In genomic region chr3:97932131-97932530, GRCm38 (mm10) we compare ENCODE assay signal across 7 mouse cellular contexts. TPM values are rescaled to one million over a fixed set of nuclear protein-coding genes. Genes with fewer than 3 reads are reported as not detected.
DNase-seq lines count a peak whose midpoint lies in the region; ATAC-seq and TF ChIP-seq lines count a peak whose summit lies in the region.

No protein-coding gene starts in this region.

- 0 out of 2 replicates have a peak, but pooled peaks cover 7% of the 10 kb centered on the region for H3K27me3 ChIP-seq in heart, postnatal 0 days (ENCODE audit: control insufficient read depth, insufficient read depth, low read length)
- no peaks in the 10 kb centered on the region for H3K27me3 ChIP-seq in lung, embryonic 14.5 days (ENCODE audit: insufficient read depth, low read length)

- peak overlapping the region; percentile 40 for H3K4me2 ChIP-seq in heart, postnatal 0 days (ENCODE audit: low read depth, low read length)
- H3K4me2 ChIP-seq in lung, embryonic 14.5 days, result peak overlapping the region; percentile 43

- peak; percentile 92 for DNase-seq in 416B (ENCODE audit: low read depth)
- DNase-seq in CD4-positive helper T cell, adult 2 months (ENCODE audit: low read depth, low spot score), result peak; percentile 76
- DNase-seq in heart, postnatal 0 days (ENCODE audit: low spot score), result no peak
- DNase-seq in lung, embryonic 14.5 days, result no peak
- peak; percentile 45 for DNase-seq in skeletal muscle tissue, adult 2 months (ENCODE audit: low read depth, low spot score)
- DNase-seq in cerebellum, adult 11-12 months, result no peak
- no peak for DNase-seq in layer of hippocampus, postnatal 10 days (ENCODE audit: low spot score in 2 of 2)

- no peaks in the 10 kb centered on the region for H3K9me3 ChIP-seq in heart, postnatal 0 days (replicated peaks; ENCODE audit: control insufficient read depth, low read length)
- no peaks in the 10 kb centered on the region for H3K9me3 ChIP-seq in lung, embryonic 14.5 days (ENCODE audit: low read depth, low read length)

- H3K27ac ChIP-seq in heart, postnatal 0 days (ENCODE audit: low read depth), result no peak overlapping the region
- no peak overlapping the region for H3K27ac ChIP-seq in lung, embryonic 14.5 days (ENCODE audit: low read depth)

- peak overlapping the region; percentile 23; the same call in 1 of the 2 replicates for H3K4me3 ChIP-seq in heart, postnatal 0 days (ENCODE audit: low read depth, low read length)
- H3K4me3 ChIP-seq in lung, embryonic 14.5 days (ENCODE audit: low read depth, low read length), result no peak overlapping the region

- TF ChIP-seq EP300 in heart, postnatal 0 days (IDR thresholded peaks at IDR 0.05; ENCODE audit: low read depth), result no peak

- WGBS in heart, postnatal 0 days, result 15% methylated on average over 10 of the region's 10 CpGs
- WGBS in lung, embryonic 14.5 days, result 13% methylated on average over 10 of the region's 10 CpGs

- H3K4me1 ChIP-seq in heart, postnatal 0 days (ENCODE audit: control insufficient read depth, insufficient read depth), result peaks cover 6% of the 10 kb centered on the region; the same call in 1 of the 2 replicates
- peaks cover 27% of the 10 kb centered on the region for H3K4me1 ChIP-seq in lung, embryonic 14.5 days (ENCODE audit: insufficient read depth)

- no peak for TF ChIP-seq CTCF in heart, postnatal 0 days (IDR thresholded peaks at IDR 0.05; ENCODE audit: low read depth)
- no peak for TF ChIP-seq CTCF in lung, embryonic 14.5 days (IDR thresholded peaks at IDR 0.05; ENCODE audit: low read depth)

- H3K36me3 ChIP-seq in heart, postnatal 0 days (replicated peaks; ENCODE audit: control insufficient read depth, insufficient read depth, low read length), result no peaks in the 10 kb centered on the region
- no peaks in the 10 kb centered on the region for H3K36me3 ChIP-seq in lung, embryonic 14.5 days (ENCODE audit: insufficient read depth)

- H3K9ac ChIP-seq in heart, postnatal 0 days (replicated peaks; ENCODE audit: low read depth, low read length), result no peak overlapping the region
- H3K9ac ChIP-seq in lung, embryonic 14.5 days, result peak overlapping the region; percentile 26; the same call in 1 of the 2 replicates

- ATAC-seq in heart, postnatal 0 days (ENCODE audit: insufficient read depth, low read depth), result no peak
- no peak for ATAC-seq in lung, embryonic 14.5 days (ENCODE audit: insufficient read depth)

RNA-seq across cellular contexts. Expression of gene Sec22b, which starts 31.1 kb away (rescaled TPM):
- total RNA-seq in heart, postnatal 0 days (2014; rRNA removed; ENCODE audit: low replicate concordance), result 22.4 and 56.9 TPM in 2 replicates
- 69.9 and 73.7 TPM in 2 replicates for polyA plus RNA-seq in heart, postnatal 0 days (2015; fragmentation: Nextera tagmentation; extraction: Ambion mirVana)
- 158 and 160 TPM in 2 replicates for polyA plus RNA-seq in lung, embryonic 14.5 days (2014; fragmentation: Nextera tagmentation; extraction: Ambion mirVana)
- 10 to 100 TPM; 60.9 to 66.3 TPM for total RNA-seq in layer of hippocampus, postnatal 10 days (2021)

RNA-seq across cellular contexts. Expression of gene Pde4dip, which starts 43.6 kb away (rescaled TPM):
- 415 and 498 TPM in 2 replicates for total RNA-seq in heart, postnatal 0 days (2014; rRNA removed; ENCODE audit: low replicate concordance)
- polyA plus RNA-seq in heart, postnatal 0 days (2015; fragmentation: Nextera tagmentation; extraction: Ambion mirVana), result 107 and 126 TPM in 2 replicates
- 20.1 and 22.1 TPM in 2 replicates for polyA plus RNA-seq in lung, embryonic 14.5 days (2014; fragmentation: Nextera tagmentation; extraction: Ambion mirVana)
- 100 to 1,000 TPM; 221 to 232 TPM for total RNA-seq in layer of hippocampus, postnatal 10 days (2021)

Comparison
In these comparisons a context has a peak if more than half of its experiments do, and no peak if none do; other contexts are left out.
1. DNase-seq: peak in 416B (single experiment), CD4-positive helper T cell, adult 2 months (single experiment) and skeletal muscle tissue, adult 2 months (single experiment); none in heart, postnatal 0 days (single experiment), lung, embryonic 14.5 days (single experiment), cerebellum, adult 11-12 months (single experiment) and layer of hippocampus, postnatal 10 days (0 of 2).